Mouse (Mus musculus) heart, embryonic 14.5 days (tissue): ENCODE data around the gene Trit1. TPM values are rescaled to one million over a fixed set of nuclear protein-coding genes. Genes with fewer than 3 reads are reported as not detected.
"Not testable (repeated sequence)": the region's sequence is repeated elsewhere in the genome, so short reads cannot be mapped to it uniquely, and the experiment has no call there.

ENCODE experiments used
- ATAC-seq: fragments of 200-750 bp; cut with Nextera tagmentation; 2 replicates; pipeline ENCODE4 v1.8.0; 2017; ENCODE audit warnings: low read depth, moderate TSS enrichment; ENCODE audit not compliant: insufficient number of reproducible peaks, insufficient read depth, low FRiP score
- H3K27ac ChIP-seq, 2 experiments: fragments of 200-500 bp in 1 of 2; fragments of 300-500 bp in 1 of 2; sonication (generic) in 1 of 2; replicated peaks in 1 of 2; 2 replicates each; pipeline ENCODE4 v1.5.1; 2012 to 2014; ENCODE audit warnings: low read depth in 2 of 2, low read length in 2 of 2, control low read depth in 1 of 2, mild to moderate bottlenecking in 1 of 2, mixed read lengths in 1 of 2; ENCODE audit not compliant: control insufficient read depth in 1 of 2, insufficient read depth in 1 of 2
- H3K27me3 ChIP-seq: fragments of 300-500 bp; sonication (generic); 2 replicates; pipeline ENCODE4 v1.6.1; 2014; ENCODE audit warnings: mild to moderate bottlenecking, low read length, control low read depth; ENCODE audit not compliant: control insufficient read depth, insufficient read depth
- H3K36me3 ChIP-seq: fragments of 300-500 bp; sonication (generic); 2 replicates; pipeline ENCODE4 v1.6.1; 2014; ENCODE audit warnings: mild to moderate bottlenecking, control low read depth, low read length, mixed read lengths; ENCODE audit not compliant: control insufficient read depth, insufficient read depth
- H3K4me1 ChIP-seq, 2 experiments: fragments of 200-500 bp in 1 of 2; fragments of 300-500 bp in 1 of 2; sonication (generic) in 1 of 2; 2 replicates each; pipeline ENCODE4 v1.6.1; 2012 to 2014; ENCODE audit warnings: low read length in 2 of 2, control low read depth in 1 of 2, mixed read lengths in 1 of 2; ENCODE audit not compliant: control insufficient read depth in 2 of 2, insufficient read depth in 2 of 2
- H3K4me2 ChIP-seq: fragments of 300-500 bp; sonication (generic); 2 replicates; pipeline ENCODE4 v1.6.1; 2014; ENCODE audit warnings: mild to moderate bottlenecking, low read length
- H3K4me3 ChIP-seq, 2 experiments: fragments of 200-500 bp in 1 of 2; fragments of 300-500 bp in 1 of 2; sonication (generic) in 1 of 2; 2 replicates each; pipeline ENCODE4 v1.5.1; 2012 to 2014; ENCODE audit warnings: low read length in 2 of 2, mild to moderate bottlenecking in 2 of 2, control low read depth in 1 of 2, low read depth in 1 of 2, moderate library complexity in 1 of 2; ENCODE audit not compliant: control insufficient read depth in 1 of 2, insufficient read depth in 1 of 2
- H3K9ac ChIP-seq: fragments of 300-500 bp; sonication (generic); 2 replicates; pipeline ENCODE4 v1.6.1; 2014; ENCODE audit warnings: mild to moderate bottlenecking, low read length
- H3K9me3 ChIP-seq: fragments of 300-500 bp; sonication (generic); 2 replicates; pipeline ENCODE4 v1.6.1; 2016; ENCODE audit warnings: low read length, control low read depth; ENCODE audit not compliant: control insufficient read depth
- WGBS: fragments of 180-500 bp; shearing (Covaris S2); extraction: QIAGEN DNeasy Blood & Tissue Kit; methylation state at CpG from one replicate; pipeline ENCODE4 v1.1.7; 2014; 5-methylcytosine and 5-hydroxymethylcytosine counted together
- polyA plus RNA-seq: library from polyadenylated mRNA; unstranded; fragments of >200 nt; fragmentation: Nextera tagmentation; extraction: Ambion mirVana; gene quantifications from 2 replicates; pipeline ENCODE4 v1.2.1, GENCODE M21; 2014

Gene Trit1
- polyA plus RNA-seq, 1 experiment from 2014 or later, result 12.1 TPM

GRCm38 (mm10) chr4:122998537-122999262 lies 17.7 kb upstream of the Trit1 start:
- no peak overlapping the region for H3K4me2 ChIP-seq
- 23% methylated on average over 12 of the region's 12 CpGs for WGBS
- H3K4me3 ChIP-seq, result no peak overlapping the region

GRCm38 (mm10) chr4:122999263-122999691 lies 17.1 kb upstream of the Trit1 start:
- Histone ChIP-seq H3K27me3 (peaks cover 65% of the 10 kb centered on the region), H3K4me3 (no peak overlapping the region), H3K9me3 (no peaks in the 10 kb centered on the region), H3K36me3 (no peaks in the 10 kb centered on the region), H3K4me1 (peaks cover 0 to 5% of the 10 kb centered on the region in 2 experiments; a peak in 1 of 4 replicates), H3K9ac (no peak overlapping the region), H3K27ac (no peak overlapping the region), H3K4me2 (no peak overlapping the region)
- 40% methylated on average over 4 of the region's 4 CpGs for WGBS
- no peak for ATAC-seq

More at GRCm38 (mm10) chr4:122998537-122999262, 17.7 kb upstream of the Trit1 start:
- Histone ChIP-seq H3K27me3 (peaks cover 66% of the 10 kb centered on the region), H3K9ac (no peak overlapping the region), H3K9me3 (no peaks in the 10 kb centered on the region), H3K27ac (no peak overlapping the region), H3K36me3 (no peaks in the 10 kb centered on the region), H3K4me1 (peaks cover 0 to 5% of the 10 kb centered on the region in 2 experiments; a peak in 1 of 4 replicates)
- no peak for ATAC-seq

- WGBS, result 71% methylated on average over 14 of the region's 14 CpGs
- Histone ChIP-seq H3K9ac (no peak overlapping the region), H3K9me3 (no peaks in the 10 kb centered on the region), H3K4me2 (no peak overlapping the region), H3K27ac (no peak overlapping the region), H3K4me1 (peaks cover 3 to 10% of the 10 kb centered on the region in 2 experiments; a peak in 3 of 4 replicates), H3K4me3 (no peak overlapping the region), H3K27me3 (peaks cover 62% of the 10 kb centered on the region), H3K36me3 (no peaks in the 10 kb centered on the region)
- no peak for ATAC-seq
These were observed 16.3 kb upstream of the Trit1 start for GRCm38 (mm10) chr4:123000130-123000529.

GRCm38 (mm10) chr4:123000617-123001342 lies 15.6 kb upstream of the Trit1 start:
- no peak for ATAC-seq
- H3K27me3 ChIP-seq, result peaks cover 63% of the 10 kb centered on the region
- H3K4me2 ChIP-seq, result no peak overlapping the region
- H3K36me3 ChIP-seq, result no peaks in the 10 kb centered on the region
- no peak overlapping the region for H3K9ac ChIP-seq
- peaks cover 7 to 16% of the 10 kb centered on the region in 2 experiments; a peak in 3 of 4 replicates for H3K4me1 ChIP-seq
- H3K4me3 ChIP-seq, result no peak overlapping the region
- H3K9me3 ChIP-seq, result no peaks in the 10 kb centered on the region
- no peak overlapping the region for H3K27ac ChIP-seq
- WGBS, result 41% methylated on average over 17 of the region's 17 CpGs

GRCm38 (mm10) chr4:123005054-123005966 lies 11.1 kb upstream of the Trit1 start:
- Histone ChIP-seq H3K4me2 (peak overlapping the region; percentile 6; the same call in 1 of the 2 replicates), H3K4me1 (peaks cover 7 to 11% of the 10 kb centered on the region in 2 experiments; a peak in 3 of 4 replicates), H3K27me3 (peaks cover 23% of the 10 kb centered on the region), H3K4me3 (no peak overlapping the region), H3K36me3 (no peaks in the 10 kb centered on the region), H3K9me3 (no peaks in the 10 kb centered on the region), H3K27ac (no peak overlapping the region), H3K9ac (no peak overlapping the region)
- WGBS, result 24% methylated on average over 15 of the region's 15 CpGs
- ATAC-seq, result no peak

GRCm38 (mm10) chr4:123012501-123012900 lies 3.9 kb upstream of the Trit1 start:
- H3K36me3 ChIP-seq, H3K27ac ChIP-seq, H3K4me2 ChIP-seq, H3K9me3 ChIP-seq, H3K27me3 ChIP-seq, H3K9ac ChIP-seq, H3K4me3 ChIP-seq, ATAC-seq: not testable (repeated sequence)
- H3K4me1 ChIP-seq, result peaks cover 0 to 10% of the 10 kb centered on the region in 2 experiments; a peak in 1 of 4 replicates
- WGBS, result 91% methylated on average over 4 of the region's 4 CpGs

GRCm38 (mm10) chr4:123013346-123013945 lies 3.0 kb upstream of the Trit1 start:
- ATAC-seq, result no peak
- WGBS, result 60% methylated on average over 5 of the region's 5 CpGs
- no peak overlapping the region for H3K4me3 ChIP-seq
- no peak overlapping the region for H3K9ac ChIP-seq
- H3K4me2 ChIP-seq, result no peak overlapping the region
- no peaks in the 10 kb centered on the region for H3K9me3 ChIP-seq
- H3K27ac ChIP-seq, result no peak overlapping the region
- H3K27me3 ChIP-seq, result no peaks in the 10 kb centered on the region
- H3K4me1 ChIP-seq, result peaks cover 2 to 18% of the 10 kb centered on the region in 2 experiments; a peak in 2 of 4 replicates
- H3K36me3 ChIP-seq, result no peaks in the 10 kb centered on the region
